Mouse (Mus musculus): ENCODE results near the gene Tas1r1. TPM values are rescaled to one million over a fixed set of nuclear protein-coding genes. Genes with fewer than 3 reads are reported as not detected.

Gene Tas1r1
- polyA plus RNA-seq, 1 experiment from 2014 or later: 1.6 TPM

DNA sequence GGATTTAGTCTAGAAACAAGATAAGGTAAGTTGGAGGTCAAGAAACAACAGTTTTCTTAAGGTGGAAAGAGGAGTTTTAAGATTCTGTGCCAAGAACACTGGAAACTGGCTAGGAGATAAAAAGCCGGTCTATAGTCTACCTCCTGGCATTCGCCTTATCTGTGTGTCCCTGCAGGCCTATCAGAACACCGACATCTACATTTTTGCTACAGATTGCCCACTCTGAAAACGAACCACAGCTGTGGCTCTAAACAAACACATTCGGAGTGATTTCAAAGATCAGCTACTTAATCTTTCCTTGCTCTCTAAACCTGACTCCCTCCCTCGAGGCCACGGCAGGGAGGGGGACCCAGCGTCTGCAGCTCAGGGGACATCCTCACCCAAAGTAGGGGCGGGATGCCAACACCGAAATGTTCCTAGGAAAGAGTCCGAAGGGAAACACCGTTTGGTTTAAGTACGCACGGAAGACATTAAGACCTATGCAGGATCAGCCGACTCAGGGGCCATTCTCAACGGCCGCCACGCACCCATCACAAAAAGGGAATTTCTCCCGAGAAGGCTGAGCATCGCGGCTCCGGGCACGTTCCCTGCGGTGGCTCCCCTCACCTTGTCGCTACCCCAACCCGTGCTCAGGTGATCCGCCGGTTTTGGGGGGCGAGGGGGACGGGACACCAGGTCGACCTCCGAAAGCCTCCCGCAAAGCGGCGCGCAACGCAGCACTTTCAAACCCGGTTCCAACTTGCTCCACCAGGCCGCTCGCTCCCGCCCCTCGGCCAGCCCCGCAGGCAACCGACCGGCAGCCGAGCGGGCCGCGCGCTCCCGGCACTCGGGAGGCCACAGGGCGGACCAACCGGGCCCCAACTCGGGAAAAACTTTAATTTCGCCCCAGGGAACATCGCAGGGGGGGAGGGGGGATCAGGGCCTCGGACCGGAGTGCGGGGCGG is 43.9 kb downstream of the Tas1r1 start:
- Histone ChIP-seq H3K27ac (replicated peaks) (peak overlapping the region; percentile 84), H3K9ac (peak overlapping the region; percentile 83), H3K36me3 (peaks cover 27% of the 10 kb centered on the region), H3K27me3 (no peaks in the 10 kb centered on the region), H3K4me1 (replicated peaks) (peaks cover 25% of the 10 kb centered on the region), H3K4me3 (peak overlapping the region; percentile 99), H3K4me2 (peak overlapping the region; percentile 87), H3K9me3 (no peaks in the 10 kb centered on the region)
- WGBS: under 1% methylated on average over 55 of the region's 61 CpGs
- no peak for ATAC-seq (ENCODE audit: low FRiP score, low read depth)

DNA sequence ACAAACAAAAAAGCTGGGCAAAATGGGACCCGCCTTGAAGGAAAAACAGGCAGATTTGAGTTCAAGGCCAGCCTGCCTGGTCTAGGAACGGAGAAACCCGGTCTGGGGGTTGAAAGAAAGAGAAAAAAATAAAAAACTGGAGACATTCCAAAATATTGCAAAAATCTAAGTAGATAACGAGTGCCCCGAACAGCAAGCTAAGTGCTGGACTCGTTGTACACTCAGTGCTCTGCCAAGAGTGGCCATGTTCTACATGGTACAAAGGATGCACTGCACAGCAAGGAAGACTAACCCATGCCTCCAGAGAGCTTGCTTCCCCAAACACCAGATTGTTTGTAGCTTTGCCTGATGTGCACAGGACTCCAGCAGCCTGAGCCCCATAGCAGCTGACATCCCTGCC is 45.3 kb downstream of the Tas1r1 start:
- H3K9ac ChIP-seq: no peak overlapping the region
- H3K4me2 ChIP-seq: no peak overlapping the region
- no peak overlapping the region for H3K27ac ChIP-seq (replicated peaks)
- peaks cover 34% of the 10 kb centered on the region for H3K4me1 ChIP-seq (replicated peaks)
- no peak overlapping the region for H3K4me3 ChIP-seq
- no peaks in the 10 kb centered on the region for H3K9me3 ChIP-seq
- no peak for ATAC-seq (ENCODE audit: low FRiP score, low read depth)
- no peaks in the 10 kb centered on the region for H3K27me3 ChIP-seq
- peaks cover 27% of the 10 kb centered on the region for H3K36me3 ChIP-seq
- 82% methylated on average over 6 of the region's 6 CpGs for WGBS

DNA sequence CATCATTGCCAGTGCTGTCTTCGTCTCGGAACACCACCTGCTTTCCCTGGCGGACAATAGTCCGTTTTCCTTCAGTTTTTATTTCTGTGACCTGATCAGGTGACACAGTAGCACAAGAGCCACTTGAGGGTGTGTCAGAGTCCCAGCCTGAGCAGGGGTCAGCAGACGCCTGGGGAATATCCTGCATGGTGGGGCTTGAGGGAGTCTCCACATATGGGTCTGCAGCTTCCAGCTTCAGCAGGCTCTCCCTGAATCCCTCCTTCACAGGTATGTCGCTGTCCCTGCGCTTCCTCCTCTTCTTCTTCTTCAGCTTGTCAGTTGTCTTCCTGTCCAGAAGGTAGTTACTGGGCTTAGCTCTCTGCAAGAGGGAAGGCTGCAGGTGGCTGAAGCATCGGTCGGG is 46.3 kb downstream of the Tas1r1 start:
- H3K9ac ChIP-seq: no peak overlapping the region
- 95% methylated on average over 9 of the region's 9 CpGs for WGBS
- H3K9me3 ChIP-seq: no peaks in the 10 kb centered on the region
- peaks cover 35% of the 10 kb centered on the region for H3K4me1 ChIP-seq (replicated peaks)
- ATAC-seq (ENCODE audit: low FRiP score, low read depth): no peak
- H3K4me3 ChIP-seq: no peak overlapping the region
- peaks cover 27% of the 10 kb centered on the region for H3K36me3 ChIP-seq
- H3K27me3 ChIP-seq: no peaks in the 10 kb centered on the region
- H3K4me2 ChIP-seq: no peak overlapping the region
- no peak overlapping the region for H3K27ac ChIP-seq (replicated peaks)

DNA sequence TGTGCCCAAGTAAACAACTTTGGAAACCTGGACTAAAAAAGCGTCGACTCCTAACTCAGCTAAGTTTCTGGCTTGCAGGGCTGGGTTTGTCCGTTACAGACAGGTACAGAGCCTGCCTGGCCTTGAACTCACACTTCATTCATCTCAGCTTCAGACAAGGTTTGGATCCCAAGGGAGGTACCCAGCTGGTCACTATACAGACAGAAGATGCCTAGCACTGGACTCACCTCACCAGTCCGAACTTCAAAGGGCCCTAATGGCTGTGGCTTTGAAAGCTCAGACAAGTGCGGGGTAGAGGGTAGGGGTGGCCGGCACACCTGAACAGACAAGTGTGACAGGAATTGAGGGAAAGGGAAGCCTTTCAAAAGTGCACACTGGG is 49.3 kb downstream of the Tas1r1 start:
- 34% methylated on average over 6 of the region's 6 CpGs for WGBS
- Histone ChIP-seq H3K4me1 (replicated peaks) (peaks cover 34% of the 10 kb centered on the region), H3K9me3 (no peaks in the 10 kb centered on the region), H3K27ac (replicated peaks) (peak overlapping the region; percentile 81), H3K36me3 (peaks cover 27% of the 10 kb centered on the region), H3K4me3 (peak overlapping the region; percentile 70), H3K4me2 (peak overlapping the region; percentile 72), H3K9ac (no peak overlapping the region), H3K27me3 (no peaks in the 10 kb centered on the region)
- no peak for ATAC-seq (ENCODE audit: low FRiP score, low read depth)

DNA sequence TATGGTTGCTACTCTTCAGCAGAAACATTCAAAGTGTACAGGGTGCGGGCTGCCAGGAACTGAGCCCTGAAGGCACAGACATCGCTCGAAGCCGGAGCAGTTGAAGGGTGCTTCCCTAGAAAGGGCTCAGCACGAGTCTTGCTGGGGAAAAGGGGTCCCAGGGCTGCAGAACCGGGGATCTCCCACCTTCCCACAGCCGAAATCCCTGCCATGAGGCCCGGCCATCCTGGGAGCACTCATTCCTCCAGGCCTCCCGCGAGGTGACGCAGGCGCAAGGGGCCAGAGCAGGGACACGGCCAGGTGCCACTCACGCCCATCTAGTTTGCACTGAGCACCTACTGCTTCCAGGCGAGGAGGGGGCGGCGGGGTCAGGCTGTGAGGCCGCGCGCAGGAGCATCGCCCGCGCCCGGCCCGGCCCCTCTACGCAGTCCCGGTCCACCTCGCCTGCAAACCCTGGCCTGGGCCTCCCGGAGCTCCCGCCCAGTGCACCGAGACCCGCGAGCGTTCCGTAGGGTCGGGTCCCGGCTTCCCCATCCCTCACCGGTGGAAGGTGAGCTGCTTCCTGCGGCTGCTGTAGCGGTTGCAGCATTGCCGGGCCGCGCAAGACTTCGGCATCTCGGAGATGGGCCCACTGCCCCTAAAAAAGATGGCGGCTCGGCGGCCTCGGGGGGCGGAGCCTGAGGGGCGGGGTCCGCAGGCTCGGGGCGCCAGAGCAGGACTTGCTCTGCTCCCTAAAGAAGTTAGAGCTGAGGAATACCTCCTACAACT is 49.8 kb downstream of the Tas1r1 start, which contains the start of gene Thap3:
Gene Thap3 (minus strand): TSS at position 656 of the 768 bp plus-strand sequence.
- H3K4me3 ChIP-seq: peak within 1 kb of the TSS; percentile 70
- H3K9me3 ChIP-seq: no peaks in the 10 kb centered on the region
- WGBS: 1% methylated on average over 53 of the region's 54 CpGs
- peak within 1 kb of the TSS; percentile 81 for H3K27ac ChIP-seq (replicated peaks)
- H3K27me3 ChIP-seq: no peaks in the 10 kb centered on the region
- peak; percentile 75 for ATAC-seq (ENCODE audit: low FRiP score, low read depth)
- H3K9ac ChIP-seq: peak within 1 kb of the TSS; percentile 86
- H3K36me3 ChIP-seq: peaks cover 27% of the 10 kb centered on the region
- peaks cover 29% of the 10 kb centered on the region for H3K4me1 ChIP-seq (replicated peaks)
- H3K4me2 ChIP-seq: peak within 1 kb of the TSS; percentile 72

DNA sequence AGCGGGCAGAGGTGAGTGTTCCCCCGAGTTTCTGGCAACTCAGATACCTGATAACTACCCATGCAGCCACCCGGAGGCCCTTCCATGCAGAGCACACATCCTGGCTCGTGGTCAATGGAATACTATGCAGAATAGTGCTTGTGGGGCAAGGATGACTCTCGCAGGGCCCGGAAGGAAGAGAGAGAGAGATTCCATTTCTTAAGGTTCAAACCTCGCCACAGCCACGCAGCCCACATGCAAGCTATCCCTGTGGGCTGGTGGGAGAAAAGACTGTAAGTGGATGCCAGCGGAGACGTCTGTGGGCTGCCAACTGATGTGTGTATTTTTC is 50.4 kb downstream of the Tas1r1 start:
- Histone ChIP-seq H3K27ac (replicated peaks) (peak overlapping the region; percentile 81), H3K27me3 (no peaks in the 10 kb centered on the region), H3K4me1 (replicated peaks) (peaks cover 26% of the 10 kb centered on the region), H3K4me3 (peak overlapping the region; percentile 70), H3K4me2 (peak overlapping the region; percentile 72), H3K9ac (peak overlapping the region; percentile 86), H3K36me3 (peaks cover 27% of the 10 kb centered on the region), H3K9me3 (no peaks in the 10 kb centered on the region)
- WGBS: 24% methylated on average over 10 of the region's 10 CpGs
- no peak for ATAC-seq (ENCODE audit: low FRiP score, low read depth)

DNA sequence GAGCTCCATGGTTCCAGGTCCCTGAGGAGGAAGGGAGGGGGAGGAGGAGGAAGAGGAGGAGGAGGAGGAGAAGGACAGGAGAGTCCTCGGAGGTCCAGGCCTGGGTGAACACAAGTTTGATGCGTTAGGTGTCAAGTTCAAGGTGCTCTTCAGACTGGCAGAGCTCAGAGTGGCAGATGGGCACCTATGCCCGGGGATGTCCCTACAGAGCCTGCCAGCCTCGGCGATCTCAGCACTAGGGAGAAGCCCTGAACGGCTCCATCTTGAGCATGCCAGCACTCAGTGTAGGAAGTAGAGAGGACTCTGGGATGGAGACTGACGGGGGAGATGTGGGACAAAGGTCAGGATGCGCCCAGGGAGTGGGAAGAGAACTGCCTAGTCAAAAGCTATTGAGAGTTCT is 51.7 kb downstream of the Tas1r1 start:
- Histone ChIP-seq H3K9ac (no peak overlapping the region), H3K4me1 (replicated peaks) (peaks cover 27% of the 10 kb centered on the region), H3K4me2 (no peak overlapping the region), H3K36me3 (peaks cover 19% of the 10 kb centered on the region), H3K9me3 (no peaks in the 10 kb centered on the region), H3K4me3 (no peak overlapping the region), H3K27me3 (no peaks in the 10 kb centered on the region), H3K27ac (replicated peaks) (no peak overlapping the region)
- WGBS: 66% methylated on average over 8 of the region's 8 CpGs
- ATAC-seq (ENCODE audit: low FRiP score, low read depth): no peak

DNA sequence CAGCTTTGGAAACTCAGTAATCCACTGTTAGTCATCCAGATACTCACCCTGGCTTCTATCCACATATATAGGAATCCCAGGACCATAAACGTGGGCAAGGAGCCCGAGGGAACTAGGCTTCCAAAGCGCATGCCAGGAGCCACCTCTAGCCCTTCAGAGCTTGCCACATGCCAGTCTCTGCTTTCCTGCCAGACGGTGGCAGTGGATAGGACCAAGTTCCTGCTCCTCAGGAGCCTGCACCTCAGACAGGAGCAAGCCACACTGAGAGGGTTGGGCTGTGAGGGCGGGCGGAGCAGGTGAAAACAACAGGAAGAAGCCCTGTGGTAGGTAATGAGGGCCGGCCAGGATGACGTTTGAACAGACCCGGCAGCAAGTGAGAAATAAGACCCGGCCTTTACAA is 52.5 kb downstream of the Tas1r1 start:
- no peak for ATAC-seq (ENCODE audit: low FRiP score, low read depth)
- no peak overlapping the region for H3K27ac ChIP-seq (replicated peaks)
- H3K9ac ChIP-seq: no peak overlapping the region

DNA sequence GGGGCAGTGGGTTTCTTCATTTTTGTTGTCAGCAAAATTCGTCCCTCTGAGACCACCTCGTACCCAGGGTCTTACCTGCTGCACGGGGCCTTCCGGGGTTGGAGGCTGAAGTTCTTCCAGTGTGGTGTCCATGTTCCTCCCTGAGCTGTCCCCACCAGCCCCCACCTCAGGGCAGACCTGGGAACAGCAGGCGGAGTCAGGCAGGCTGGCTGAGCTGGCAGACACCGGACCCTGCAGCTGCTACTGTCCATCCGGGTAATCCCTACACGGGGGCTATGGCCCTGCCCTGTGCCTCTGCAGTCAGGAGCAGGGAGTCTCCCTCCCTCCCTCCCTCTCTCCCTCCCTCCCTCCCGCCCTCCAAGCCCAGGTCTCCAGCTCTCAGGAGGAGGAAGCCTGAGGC is 54.8 kb downstream of the Tas1r1 start:
- H3K4me3 ChIP-seq: no peak overlapping the region
- H3K27me3 ChIP-seq: no peaks in the 10 kb centered on the region
- no peak overlapping the region for H3K9ac ChIP-seq
- no peak overlapping the region for H3K4me2 ChIP-seq
- H3K9me3 ChIP-seq: no peaks in the 10 kb centered on the region
- 50% methylated on average over 8 of the region's 9 CpGs for WGBS
- H3K36me3 ChIP-seq: peaks cover 13% of the 10 kb centered on the region
- H3K4me1 ChIP-seq (replicated peaks): peaks cover 24% of the 10 kb centered on the region
- ATAC-seq (ENCODE audit: low FRiP score, low read depth): no peak
- H3K27ac ChIP-seq (replicated peaks): no peak overlapping the region

More for the DNA sequence above, 52.5 kb downstream of the Tas1r1 start:
- 41% methylated on average over 10 of the region's 10 CpGs for WGBS
- no peaks in the 10 kb centered on the region for H3K9me3 ChIP-seq
- H3K4me3 ChIP-seq: no peak overlapping the region
- no peak overlapping the region for H3K4me2 ChIP-seq
- H3K27me3 ChIP-seq: no peaks in the 10 kb centered on the region
- H3K4me1 ChIP-seq (replicated peaks): peaks cover 29% of the 10 kb centered on the region
- H3K36me3 ChIP-seq: peaks cover 15% of the 10 kb centered on the region; the same call in 1 of the 2 replicates

DNA sequence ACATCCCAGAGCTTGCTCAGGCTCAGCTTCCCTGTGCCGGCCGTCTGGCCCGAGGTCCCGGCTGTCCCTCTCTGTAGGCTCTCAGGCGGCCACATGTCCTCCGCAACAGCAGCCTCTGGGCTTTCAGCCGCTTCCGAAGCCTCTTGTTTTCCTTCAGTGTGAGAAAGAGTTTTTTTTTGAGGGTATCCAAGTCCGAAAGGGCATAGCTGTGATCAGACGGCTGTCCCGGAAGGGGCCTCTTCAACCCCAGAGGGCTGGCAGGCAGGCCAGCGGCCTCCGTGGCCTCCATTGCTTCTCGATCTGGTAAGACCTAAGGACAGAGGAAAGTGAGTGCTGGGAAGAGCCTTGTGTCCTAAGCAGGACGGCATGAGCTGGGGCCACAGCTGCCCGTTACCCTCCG is 55.3 kb downstream of the Tas1r1 start:
- H3K27ac ChIP-seq (replicated peaks): no peak overlapping the region
- H3K9me3 ChIP-seq: no peaks in the 10 kb centered on the region
- 60% methylated on average over 17 of the region's 17 CpGs for WGBS
- no peaks in the 10 kb centered on the region for H3K27me3 ChIP-seq
- no peak overlapping the region for H3K9ac ChIP-seq
- no peak for ATAC-seq (ENCODE audit: low FRiP score, low read depth)
- peaks cover 13% of the 10 kb centered on the region for H3K36me3 ChIP-seq
- H3K4me1 ChIP-seq (replicated peaks): peaks cover 21% of the 10 kb centered on the region
- H3K4me3 ChIP-seq: no peak overlapping the region
- no peak overlapping the region for H3K4me2 ChIP-seq

DNA sequence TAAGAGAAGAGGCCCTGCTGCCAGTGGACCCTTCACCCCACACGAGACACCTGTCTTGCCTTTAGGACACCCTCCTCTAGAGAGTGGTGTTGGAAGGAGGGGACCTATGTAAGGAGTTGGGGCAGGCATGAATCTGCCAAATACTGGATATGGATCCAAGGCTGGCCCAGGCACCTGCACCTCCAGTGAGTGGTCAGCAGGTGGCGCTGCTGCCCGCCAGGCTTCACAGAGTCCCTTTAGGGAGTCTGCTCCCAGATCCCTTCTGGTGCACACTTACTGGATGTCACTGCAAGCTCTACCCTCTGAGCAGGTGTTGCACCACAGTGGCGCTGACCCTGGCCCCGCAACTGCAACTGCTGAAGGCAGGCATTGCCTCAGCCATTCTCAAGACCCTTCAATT is 57.0 kb downstream of the Tas1r1 start:
- peak overlapping the region; percentile 42; the same call in 1 of the 2 replicates for H3K27ac ChIP-seq (replicated peaks)
- no peak overlapping the region for H3K4me2 ChIP-seq
- H3K4me1 ChIP-seq (replicated peaks): peaks cover 4% of the 10 kb centered on the region
- no peaks in the 10 kb centered on the region for H3K9me3 ChIP-seq
- WGBS: 10% methylated on average over 5 of the region's 5 CpGs
- no peak overlapping the region for H3K4me3 ChIP-seq
- ATAC-seq (ENCODE audit: low FRiP score, low read depth): peak; percentile 67
- no peaks in the 10 kb centered on the region for H3K27me3 ChIP-seq
- no peak overlapping the region for H3K9ac ChIP-seq
- peaks cover 18% of the 10 kb centered on the region for H3K36me3 ChIP-seq

DNA sequence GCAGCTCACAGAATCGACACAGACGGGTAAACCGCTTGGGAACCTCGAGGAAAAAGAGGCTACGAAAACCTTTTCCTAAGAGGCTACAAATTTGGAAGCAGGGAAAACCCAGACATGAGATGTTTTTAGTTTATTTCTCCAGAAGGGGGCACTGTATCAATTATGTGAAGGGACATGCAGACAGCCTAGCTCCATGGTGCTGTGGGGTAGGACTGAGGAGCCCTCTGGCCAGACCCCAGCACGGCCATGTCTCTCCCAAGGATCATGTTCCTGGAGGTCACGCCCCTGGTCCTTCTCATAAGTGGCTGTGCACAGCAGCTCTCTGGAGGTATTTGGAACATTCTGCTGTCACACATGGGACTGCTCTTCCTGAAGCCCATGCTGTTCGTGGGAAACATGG is 57.7 kb downstream of the Tas1r1 start:
- H3K27me3 ChIP-seq: no peaks in the 10 kb centered on the region
- H3K36me3 ChIP-seq: peaks cover 21% of the 10 kb centered on the region
- no peak for ATAC-seq (ENCODE audit: low FRiP score, low read depth)
- H3K4me2 ChIP-seq: no peak overlapping the region
- no peak overlapping the region for H3K27ac ChIP-seq (replicated peaks)
- WGBS: 81% methylated on average over 8 of the region's 8 CpGs
- no peak overlapping the region for H3K9ac ChIP-seq
- H3K4me1 ChIP-seq (replicated peaks): peaks cover 3% of the 10 kb centered on the region; the same call in 1 of the 2 replicates
- H3K4me3 ChIP-seq: no peak overlapping the region
- no peaks in the 10 kb centered on the region for H3K9me3 ChIP-seq
